Mouse (Mus musculus) embryonic facial prominence, embryonic 12.5 days (tissue): ENCODE results near the gene Asb4. TPM values are rescaled to one million over a fixed set of nuclear protein-coding genes. Genes with fewer than 3 reads are reported as not detected.

Experiments
- ATAC-seq: fragments of 200-750 bp; cut with Nextera tagmentation; 2 replicates; pipeline ENCODE4 v1.8.0; 2017; ENCODE audit not compliant: insufficient number of reproducible peaks, insufficient read depth, low FRiP score, low TSS enrichment
- H3K27ac ChIP-seq: fragments of 300-500 bp; sonication (generic); 2 replicates; pipeline ENCODE4 v1.5.1; 2016; ENCODE audit warnings: mild to moderate bottlenecking
- H3K27me3 ChIP-seq: fragments of 300-500 bp; sonication (generic); 2 replicates; pipeline ENCODE4 v1.6.1; 2016; ENCODE audit warnings: mild to moderate bottlenecking, moderate library complexity
- H3K36me3 ChIP-seq: fragments of 300-500 bp; sonication (generic); 2 replicates; pipeline ENCODE4 v1.6.1; 2016; ENCODE audit warnings: mild to moderate bottlenecking
- H3K4me1 ChIP-seq: fragments of 300-500 bp; sonication (generic); 2 replicates; pipeline ENCODE4 v1.6.1; 2016
- H3K4me2 ChIP-seq: fragments of 300-500 bp; sonication (generic); replicated peaks from 2 replicates; pipeline ENCODE4 v1.6.1; 2016; ENCODE audit warnings: mild to moderate bottlenecking, moderate library complexity
- H3K4me3 ChIP-seq: fragments of 300-500 bp; sonication (generic); 2 replicates; pipeline ENCODE4 v1.5.1; 2016; ENCODE audit warnings: mild to moderate bottlenecking
- H3K9ac ChIP-seq: fragments of 300-500 bp; sonication (generic); 2 replicates; pipeline ENCODE4 v1.6.1; 2016; ENCODE audit warnings: mild to moderate bottlenecking, moderate library complexity
- H3K9me3 ChIP-seq: fragments of 300-500 bp; sonication (generic); 2 replicates; pipeline ENCODE4 v1.6.1; 2016; ENCODE audit warnings: mild to moderate bottlenecking, moderate library complexity
- WGBS: fragments of 180-500 bp; shearing (Covaris S2); methylation state at CpG from one replicate; pipeline ENCODE4 v1.1.7; 2016; 5-methylcytosine and 5-hydroxymethylcytosine counted together
- polyA plus RNA-seq: library from polyadenylated mRNA; unstranded; fragments of >200 nt; fragmentation: Nextera tagmentation; extraction: Ambion mirVana; gene quantifications from 2 replicates; pipeline ENCODE4 v1.2.1, GENCODE M21; 2016

The Asb4 gene
- polyA plus RNA-seq, 1 experiment from 2014 or later, result 60.3 TPM

- no peak for ATAC-seq
- peaks cover 36% of the 10 kb centered on the region for H3K4me1 ChIP-seq
- H3K9me3 ChIP-seq, result no peaks in the 10 kb centered on the region
- H3K9ac ChIP-seq, result peak overlapping the region; percentile 44; the same call in 1 of the 2 replicates
- peak overlapping the region; percentile 56 for H3K27ac ChIP-seq
- peak overlapping the region; percentile 3; the same call in 1 of the 2 replicates for H3K4me3 ChIP-seq
- H3K4me2 ChIP-seq, result peak overlapping the region; percentile 41
- H3K27me3 ChIP-seq, result no peaks in the 10 kb centered on the region
- no peaks in the 10 kb centered on the region for H3K36me3 ChIP-seq
- 18% methylated on average over 22 of the region's 22 CpGs for WGBS
Observed at GRCm38 (mm10) chr6:5379781-5380623, 3.2 kb upstream of the Asb4 start.

GRCm38 (mm10) chr6:5380624-5381252 is 2.4 kb upstream of the Asb4 start:
- H3K27me3 ChIP-seq, result no peaks in the 10 kb centered on the region
- H3K27ac ChIP-seq, result peak overlapping the region; percentile 56
- peak overlapping the region; percentile 41; the same call in 1 of the 2 replicates for H3K4me2 ChIP-seq
- H3K36me3 ChIP-seq, result no peaks in the 10 kb centered on the region
- no peak overlapping the region for H3K4me3 ChIP-seq
- H3K9ac ChIP-seq, result peak overlapping the region; percentile 44; the same call in 1 of the 2 replicates
- WGBS, result 9% methylated on average over 9 of the region's 9 CpGs
- ATAC-seq, result 0 out of 2 replicates have a peak, but pooled peaks have one; percentile 12
- peaks cover 36% of the 10 kb centered on the region for H3K4me1 ChIP-seq
- no peaks in the 10 kb centered on the region for H3K9me3 ChIP-seq

- Histone ChIP-seq H3K4me2 (peak overlapping the region; percentile 57; the same call in 1 of the 2 replicates), H3K36me3 (no peaks in the 10 kb centered on the region), H3K4me1 (peaks cover 36% of the 10 kb centered on the region), H3K27me3 (no peaks in the 10 kb centered on the region), H3K27ac (peak overlapping the region; percentile 4; the same call in 1 of the 2 replicates), H3K9ac (no peak overlapping the region), H3K4me3 (no peak overlapping the region), H3K9me3 (no peaks in the 10 kb centered on the region)
- ATAC-seq, result no peak
- WGBS, result 25% methylated on average over 13 of the region's 13 CpGs
Observed at GRCm38 (mm10) chr6:5381918-5382582, 1.1 kb upstream of the Asb4 start.

GRCm38 (mm10) chr6:5382583-5383215 is 487 bp upstream of the Asb4 start:
- under 1% methylated on average over 16 of the region's 16 CpGs for WGBS

DNA sequence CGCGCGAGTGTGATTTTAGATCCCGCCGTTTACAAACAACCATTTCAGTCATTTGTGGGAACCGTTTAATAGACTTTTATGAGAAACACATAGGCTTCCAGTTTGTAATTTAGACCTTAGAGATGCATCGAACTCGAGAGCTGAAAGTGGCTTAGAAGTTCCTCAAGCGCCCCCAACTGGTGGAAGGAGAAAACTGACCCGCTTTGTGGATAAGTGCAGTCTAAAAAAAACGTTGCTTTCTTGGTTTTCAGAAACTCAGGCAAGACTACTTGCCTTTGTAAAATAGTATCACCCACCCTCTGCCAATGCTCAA is 948 bp downstream of the Asb4 start:
- WGBS, result 1% methylated on average over 11 of the region's 11 CpGs
- H3K4me1 ChIP-seq, result peaks cover 34% of the 10 kb centered on the region

More at GRCm38 (mm10) chr6:5382583-5383215, 487 bp upstream of the Asb4 start:
- H3K4me2 ChIP-seq, result peak overlapping the region; percentile 57
- ATAC-seq, result peak; percentile 48; the same call in 1 of the 2 replicates
- peak overlapping the region; percentile 19; the same call in 1 of the 2 replicates for H3K9ac ChIP-seq
- peak overlapping the region; percentile 27 for H3K4me3 ChIP-seq
- no peaks in the 10 kb centered on the region for H3K27me3 ChIP-seq
- no peaks in the 10 kb centered on the region for H3K9me3 ChIP-seq
- peaks cover 36% of the 10 kb centered on the region for H3K4me1 ChIP-seq
- peak overlapping the region; percentile 81 for H3K27ac ChIP-seq
- H3K36me3 ChIP-seq, result no peaks in the 10 kb centered on the region

DNA sequence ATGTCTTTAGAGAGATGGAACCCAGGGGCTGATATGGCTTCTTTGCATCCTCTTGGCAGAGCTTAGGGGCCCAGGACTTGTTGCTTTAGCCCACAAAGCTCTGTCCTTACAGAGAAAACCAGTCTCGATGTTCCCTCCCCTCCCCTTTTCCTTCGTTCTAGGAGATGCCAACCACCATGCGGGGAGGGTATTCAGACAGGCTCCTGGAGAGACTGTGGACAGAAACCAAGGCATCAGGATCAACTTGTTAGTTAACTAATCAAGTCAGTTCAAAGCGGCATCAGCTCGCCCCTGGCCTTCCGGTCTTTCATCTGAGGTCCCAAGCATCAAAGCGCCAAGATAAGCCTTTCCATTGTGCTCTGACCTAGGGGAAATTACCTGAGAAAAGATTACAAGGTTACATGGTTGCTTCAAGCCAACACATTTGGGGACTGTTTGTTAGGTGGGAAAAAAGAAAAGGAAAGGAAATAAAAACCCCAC is 2.0 kb downstream of the Asb4 start:
- H3K27me3 ChIP-seq, result no peaks in the 10 kb centered on the region
- no peaks in the 10 kb centered on the region for H3K36me3 ChIP-seq
- H3K9ac ChIP-seq, result no peak overlapping the region
- no peak overlapping the region for H3K4me2 ChIP-seq
- H3K4me3 ChIP-seq, result no peak overlapping the region
- no peak overlapping the region for H3K27ac ChIP-seq
- ATAC-seq, result no peak
- WGBS, result 25% methylated on average over 7 of the region's 7 CpGs
- H3K4me1 ChIP-seq, result peaks cover 23% of the 10 kb centered on the region
- H3K9me3 ChIP-seq, result no peaks in the 10 kb centered on the region

More for the DNA sequence above, 948 bp downstream of the Asb4 start:
- ATAC-seq, result no peak
- Histone ChIP-seq H3K9ac (no peak overlapping the region), H3K4me2 (peak overlapping the region; percentile 57), H3K27me3 (no peaks in the 10 kb centered on the region), H3K4me3 (peak overlapping the region; percentile 27), H3K9me3 (no peaks in the 10 kb centered on the region), H3K36me3 (no peaks in the 10 kb centered on the region), H3K27ac (peak overlapping the region; percentile 81)

- no peak overlapping the region for H3K4me3 ChIP-seq
- no peaks in the 10 kb centered on the region for H3K27me3 ChIP-seq
- peaks cover 11% of the 10 kb centered on the region for H3K4me1 ChIP-seq
- no peaks in the 10 kb centered on the region for H3K36me3 ChIP-seq
- no peak overlapping the region for H3K4me2 ChIP-seq
- WGBS, result 74% methylated on average over 4 of the region's 4 CpGs
- H3K9me3 ChIP-seq, result no peaks in the 10 kb centered on the region
- no peak overlapping the region for H3K27ac ChIP-seq
- no peak overlapping the region for H3K9ac ChIP-seq
- ATAC-seq, result no peak
Observed at GRCm38 (mm10) chr6:5386486-5386885, 3.3 kb downstream of the Asb4 start.

- Histone ChIP-seq H3K27me3 (no peaks in the 10 kb centered on the region), H3K9me3 (no peaks in the 10 kb centered on the region), H3K27ac (no peak overlapping the region), H3K9ac (no peak overlapping the region), H3K4me1 (peaks cover 4% of the 10 kb centered on the region; the same call in 1 of the 2 replicates), H3K36me3 (no peaks in the 10 kb centered on the region), H3K4me2 (no peak overlapping the region), H3K4me3 (no peak overlapping the region)
- ATAC-seq, result no peak
- 49% methylated on average over 2 of the region's 2 CpGs for WGBS
Observed at GRCm38 (mm10) chr6:5387396-5387795, 4.2 kb downstream of the Asb4 start.

GRCm38 (mm10) chr6:5390298-5390697 is 7.1 kb downstream of the Asb4 start:
- Histone ChIP-seq H3K9me3 (no peaks in the 10 kb centered on the region), H3K27ac (no peak overlapping the region), H3K9ac (peak overlapping the region; percentile 38), H3K36me3 (no peaks in the 10 kb centered on the region), H3K4me3 (peak overlapping the region; percentile 38), H3K4me1 (0 out of 2 replicates have a peak, but pooled peaks cover 4% of the 10 kb centered on the region), H3K27me3 (no peaks in the 10 kb centered on the region), H3K4me2 (peak overlapping the region; percentile 54)
- ATAC-seq, result no peak
- 5% methylated on average over 11 of the region's 11 CpGs for WGBS

- 11% methylated on average over 10 of the region's 10 CpGs for WGBS
- peak overlapping the region; percentile 38 for H3K4me3 ChIP-seq
- H3K9ac ChIP-seq, result peak overlapping the region; percentile 48
- no peaks in the 10 kb centered on the region for H3K9me3 ChIP-seq
- ATAC-seq, result no peak
- H3K27me3 ChIP-seq, result no peaks in the 10 kb centered on the region
- 0 out of 2 replicates have a peak overlapping the region, but pooled peaks have one; percentile 41 for H3K27ac ChIP-seq
- no peaks in the 10 kb centered on the region for H3K36me3 ChIP-seq
- H3K4me2 ChIP-seq, result peak overlapping the region; percentile 54
- 0 out of 2 replicates have a peak, but pooled peaks cover 4% of the 10 kb centered on the region for H3K4me1 ChIP-seq
Observed at GRCm38 (mm10) chr6:5390952-5391351, 7.8 kb downstream of the Asb4 start.

DNA sequence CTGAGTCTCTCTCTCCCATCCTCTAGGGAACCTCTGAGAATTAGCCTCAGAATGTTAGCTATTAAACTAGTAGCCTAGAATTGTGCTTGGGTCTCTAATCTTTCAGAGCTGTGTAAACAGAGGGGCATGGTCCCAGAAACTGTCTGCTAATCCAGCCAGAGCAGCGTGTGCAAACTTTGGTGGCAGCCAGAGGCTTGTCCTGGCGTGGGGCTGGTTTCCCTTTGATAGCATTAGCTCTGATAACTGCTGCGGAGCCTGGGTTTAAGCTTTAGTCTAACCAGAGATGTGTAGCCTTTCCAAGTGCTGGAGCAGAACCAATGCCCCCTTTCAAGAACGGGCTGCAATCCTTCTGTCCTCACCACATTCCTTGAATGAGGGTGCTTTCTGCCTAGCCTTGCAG is 11.8 kb downstream of the Asb4 start:
- Histone ChIP-seq H3K4me2 (no peak overlapping the region), H3K9me3 (no peaks in the 10 kb centered on the region), H3K27ac (no peak overlapping the region), H3K4me3 (no peak overlapping the region), H3K4me1 (0 out of 2 replicates have a peak, but pooled peaks cover 4% of the 10 kb centered on the region), H3K9ac (no peak overlapping the region), H3K36me3 (no peaks in the 10 kb centered on the region), H3K27me3 (no peaks in the 10 kb centered on the region)
- ATAC-seq, result no peak
- 11% methylated on average over 4 of the region's 4 CpGs for WGBS
